Mouse (Mus musculus): ENCODE results near the gene March10. TPM values are rescaled to one million over a fixed set of nuclear protein-coding genes. Genes with fewer than 3 reads are reported as not detected.
A peak's percentile ranks its signal among the peaks of the same experiment; 100 is the strongest.

Gene March10
- polyA plus RNA-seq, 1 experiment from 2014 or later, result 0.57 TPM

DNA sequence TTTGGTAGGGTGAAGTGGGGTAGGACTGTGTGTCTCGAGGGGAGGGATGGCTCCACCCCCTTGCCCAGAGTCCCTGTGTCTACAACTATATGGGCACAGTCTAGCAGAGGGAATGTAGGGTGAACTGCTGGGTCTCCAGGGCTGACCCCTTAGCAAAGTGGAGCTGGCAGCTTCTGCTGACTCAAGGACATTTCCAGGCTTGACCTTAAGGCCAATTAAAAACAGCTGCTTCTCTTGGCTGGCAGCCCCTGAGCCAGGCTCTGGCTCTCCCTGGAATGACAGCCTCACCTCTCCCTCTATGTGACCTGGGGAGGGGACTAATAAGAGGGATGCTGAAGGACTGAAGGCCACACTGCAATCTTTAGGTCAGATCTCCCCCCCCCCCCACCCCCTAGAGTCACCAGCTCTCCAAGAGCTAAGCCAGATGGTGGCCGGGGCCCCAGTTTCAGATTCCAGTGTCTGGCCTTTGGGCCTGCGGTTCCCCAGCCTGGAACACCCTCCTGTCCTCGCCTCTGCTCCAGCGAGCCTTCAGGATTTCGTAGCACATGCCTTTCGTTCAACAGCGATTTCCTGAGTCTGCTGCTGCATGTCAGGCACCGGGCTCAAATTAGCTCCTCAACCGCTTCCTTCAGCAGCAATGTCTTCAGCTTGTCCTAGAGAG is 143.4 kb downstream of the March10 start:
- ATAC-seq (ENCODE audit: insufficient number of reproducible peaks, low FRiP score), result peak; percentile 56
- Histone ChIP-seq H3K9ac (0 out of 2 replicates have a peak overlapping the region, but pooled peaks have one; percentile 37), H3K27ac (ENCODE audit: poor library complexity, severe bottlenecking) (peak overlapping the region; percentile 79), H3K36me3 (no peaks in the 10 kb centered on the region), H3K27me3 (replicated peaks) (no peaks in the 10 kb centered on the region), H3K4me3 (no peak overlapping the region), H3K4me2 (peak overlapping the region; percentile 18), H3K4me1 (replicated peaks) (peaks cover 65% of the 10 kb centered on the region), H3K9me3 (replicated peaks) (no peaks in the 10 kb centered on the region)
- WGBS, result 8% methylated on average over 10 of the region's 10 CpGs

DNA sequence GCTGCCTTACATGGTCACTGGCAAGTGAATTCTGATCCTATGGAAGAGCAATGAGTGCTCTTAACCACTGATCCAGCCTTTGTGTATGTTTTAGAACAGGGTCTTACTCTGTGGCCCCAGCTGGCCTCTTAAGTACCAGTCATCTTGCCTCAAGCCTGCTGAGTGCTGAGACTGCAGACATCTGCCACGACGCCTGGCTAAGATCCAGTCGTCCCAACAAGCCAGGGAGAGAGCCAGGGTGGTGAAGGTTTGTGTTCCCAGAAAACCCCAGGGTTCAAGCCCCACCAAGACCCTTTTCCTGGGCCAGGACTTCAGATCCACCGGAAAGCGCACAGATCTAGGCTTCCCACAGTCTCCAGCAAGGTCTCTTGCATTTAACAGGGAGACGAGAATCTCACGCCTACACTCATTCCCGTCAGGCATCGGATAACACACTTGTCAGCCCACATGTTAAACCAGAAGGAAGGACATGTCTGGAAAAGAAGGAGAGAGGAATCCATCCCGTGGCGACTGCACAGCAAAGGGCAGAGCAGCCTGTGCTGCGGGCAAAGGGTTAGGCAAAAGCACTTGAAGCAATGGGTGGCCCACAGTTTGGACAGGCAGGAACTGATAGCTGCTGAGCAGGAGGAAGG is 144.1 kb downstream of the March10 start:
- H3K36me3 ChIP-seq, result no peaks in the 10 kb centered on the region
- 28% methylated on average over 12 of the region's 12 CpGs for WGBS
- H3K9ac ChIP-seq, result peak overlapping the region; percentile 37; the same call in 1 of the 2 replicates
- ATAC-seq (ENCODE audit: insufficient number of reproducible peaks, low FRiP score), result no peak
- H3K9me3 ChIP-seq (replicated peaks), result no peaks in the 10 kb centered on the region
- H3K4me2 ChIP-seq, result peak overlapping the region; percentile 18
- H3K27me3 ChIP-seq (replicated peaks), result no peaks in the 10 kb centered on the region
- H3K27ac ChIP-seq (ENCODE audit: poor library complexity, severe bottlenecking), result peak overlapping the region; percentile 79
- no peak overlapping the region for H3K4me3 ChIP-seq
- H3K4me1 ChIP-seq (replicated peaks), result peaks cover 65% of the 10 kb centered on the region

DNA sequence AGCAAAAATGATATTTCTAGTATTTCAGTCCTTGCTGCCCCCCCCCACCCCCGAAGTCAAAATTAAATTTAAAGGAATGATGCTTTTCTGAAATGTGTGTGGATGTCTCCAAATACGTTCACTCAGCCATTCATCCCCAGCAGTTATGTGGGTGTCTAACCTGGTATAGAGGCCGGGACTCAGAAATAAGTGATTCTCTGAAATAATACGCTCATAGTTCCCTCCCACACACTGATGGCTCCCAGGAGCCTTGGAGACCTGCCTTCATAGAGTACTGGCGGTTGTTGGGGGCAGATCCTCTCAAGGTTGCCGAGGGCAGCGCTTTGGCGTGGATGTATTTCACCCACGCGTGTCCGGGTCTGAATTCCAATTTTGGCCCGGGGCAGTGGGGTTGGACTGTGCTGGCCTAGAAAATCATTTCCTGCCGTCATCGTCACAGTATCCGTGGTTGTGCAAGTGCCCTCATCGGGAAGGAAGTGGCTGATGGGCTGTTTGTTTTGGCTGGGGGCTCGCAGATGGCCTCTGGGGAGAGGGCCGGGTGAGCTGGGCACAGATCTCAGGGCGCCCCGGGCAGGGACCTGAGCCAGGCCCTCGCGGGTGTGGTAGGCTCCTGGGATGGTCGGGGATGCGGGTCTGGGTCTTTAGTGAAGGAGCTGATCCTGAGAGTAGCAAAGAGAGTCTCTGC is 145.1 kb downstream of the March10 start:
- peaks cover 2% of the 10 kb centered on the region; the same call in 1 of the 2 replicates for H3K36me3 ChIP-seq
- no peaks in the 10 kb centered on the region for H3K9me3 ChIP-seq (replicated peaks)
- peak overlapping the region; percentile 16; the same call in 1 of the 2 replicates for H3K27ac ChIP-seq (ENCODE audit: poor library complexity, severe bottlenecking)
- WGBS, result 61% methylated on average over 24 of the region's 24 CpGs
- 0 out of 2 replicates have a peak, but pooled peaks have one; percentile 26 for ATAC-seq (ENCODE audit: insufficient number of reproducible peaks, low FRiP score)
- H3K4me2 ChIP-seq, result peak overlapping the region; percentile 16; the same call in 1 of the 2 replicates
- H3K4me1 ChIP-seq (replicated peaks), result peaks cover 65% of the 10 kb centered on the region
- no peak overlapping the region for H3K9ac ChIP-seq
- no peaks in the 10 kb centered on the region for H3K27me3 ChIP-seq (replicated peaks)
- H3K4me3 ChIP-seq, result no peak overlapping the region

Other genes with a start within 250 kb of the March10 start
- 16.0 and 16.3 TPM in 2 replicates for gene Mrc2, start 164.1 kb downstream of the March10 start, polyA plus RNA-seq (2016; fragmentation: Nextera tagmentation; extraction: Ambion mirVana)
- 24.4 and 26.1 TPM in 2 replicates for gene Tanc2, start 133.3 kb upstream of the March10 start, polyA plus RNA-seq (2016; fragmentation: Nextera tagmentation; extraction: Ambion mirVana)

Measured in heart, embryonic 12.5 days (tissue).